Mouse (Mus musculus) small intestine, adult 2 months (tissue): ENCODE measurements around the gene BC004004. TPM values are rescaled to one million over a fixed set of nuclear protein-coding genes. Genes with fewer than 3 reads are reported as not detected.

Source experiments
- H3K27ac ChIP-seq: fragments of 200-500 bp; 2 replicates; pipeline ENCODE4 v1.5.1; 2012; ENCODE audit warnings: low read depth, low read length, control low read depth, inconsistent platforms; ENCODE audit not compliant: insufficient read depth
- H3K27me3 ChIP-seq: fragments of 200-500 bp; 2 replicates; pipeline ENCODE4 v1.6.1; 2012; ENCODE audit warnings: mild to moderate bottlenecking, moderate library complexity, low read length, inconsistent platforms; ENCODE audit not compliant: control insufficient read depth, insufficient read depth
- H3K36me3 ChIP-seq: fragments of 200-500 bp; 2 replicates; pipeline ENCODE4 v1.6.1; 2012; ENCODE audit warnings: mild to moderate bottlenecking, low read length, control low read depth, inconsistent platforms; ENCODE audit not compliant: control insufficient read depth, insufficient read depth
- H3K4me1 ChIP-seq: fragments of 200-500 bp; 2 replicates; pipeline ENCODE4 v1.6.1; 2012; ENCODE audit warnings: low read length, inconsistent platforms, mixed read lengths; ENCODE audit not compliant: control insufficient read depth, insufficient read depth, insufficient read length
- H3K4me3 ChIP-seq: fragments of 200-500 bp; 2 replicates; pipeline ENCODE4 v1.5.1; 2012; ENCODE audit warnings: low read depth, mild to moderate bottlenecking, control low read depth, inconsistent platforms, low read length, moderate library complexity
- CTCF ChIP-seq: fragments of 200-500 bp; IDR thresholded peaks from 2 replicates; pipeline ENCODE4 v1.5.1; 2012; ENCODE audit warnings: low read depth, mild to moderate bottlenecking, control low read depth, inconsistent platforms, low read length, moderate library complexity, mixed read lengths; ENCODE audit not compliant: insufficient replicate concordance, insufficient read length; ENCODE audit errors: extremely low read depth
- POLR2A ChIP-seq: fragments of 200-500 bp; IDR thresholded peaks from 2 replicates; pipeline ENCODE4 v1.6.1; 2012; ENCODE audit warnings: low read depth, mild to moderate bottlenecking, control low read depth, inconsistent platforms, low read length, moderate library complexity
- WGBS: fragments of 180-500 bp; shearing (Covaris S2); methylation state at CpG from one replicate; pipeline ENCODE4 v1.1.7; 2018; 5-methylcytosine and 5-hydroxymethylcytosine counted together
- polyA plus RNA-seq: library from polyadenylated mRNA; depleted of rRNA; stranded (reverse); fragments of >200 nt; gene quantifications from 2 replicates; pipeline ENCODE4 v1.2.3, GENCODE M21; 2012

Gene BC004004
- polyA plus RNA-seq, 1 experiment, result 48.7 TPM

- H3K4me1 ChIP-seq, result peaks cover 6% of the 10 kb centered on the region
Observed at GRCm38 (mm10) chr17:29342010-29342910, 73.7 kb downstream of the BC004004 start.

GRCm38 (mm10) chr17:29343241-29343640, 74.7 kb downstream of the BC004004 start:
- Histone ChIP-seq H3K27ac (no peak overlapping the region), H3K4me1 (peaks cover 9% of the 10 kb centered on the region), H3K36me3 (peaks cover 28% of the 10 kb centered on the region), H3K4me3 (no peak overlapping the region), H3K27me3 (no peaks in the 10 kb centered on the region)
- TF ChIP-seq CTCF, result no peak
- no peak for TF ChIP-seq POLR2A
- WGBS, result 81% methylated on average over 5 of the region's 5 CpGs

More at GRCm38 (mm10) chr17:29342010-29342910, 73.7 kb downstream of the BC004004 start:
- H3K36me3 ChIP-seq, result peaks cover 35% of the 10 kb centered on the region
- no peak overlapping the region for H3K4me3 ChIP-seq
- WGBS, result 63% methylated on average over 13 of the region's 13 CpGs
- no peaks in the 10 kb centered on the region for H3K27me3 ChIP-seq
- TF ChIP-seq POLR2A (no peak), CTCF (no peak)
- no peak overlapping the region for H3K27ac ChIP-seq

- TF ChIP-seq POLR2A, result no peak
- no peak for TF ChIP-seq CTCF
- Histone ChIP-seq H3K4me3 (no peak overlapping the region), H3K27ac (no peak overlapping the region), H3K4me1 (peaks cover 18% of the 10 kb centered on the region), H3K27me3 (no peaks in the 10 kb centered on the region), H3K36me3 (peaks cover 8% of the 10 kb centered on the region)
- WGBS, result 94% methylated on average over 12 of the region's 12 CpGs
Observed at GRCm38 (mm10) chr17:29345272-29345671, 76.7 kb downstream of the BC004004 start.

GRCm38 (mm10) chr17:29346496-29347125, 78.0 kb downstream of the BC004004 start:
- TF ChIP-seq CTCF (no peak), POLR2A (no peak)
- peaks cover 6% of the 10 kb centered on the region for H3K36me3 ChIP-seq
- 6% methylated on average over 11 of the region's 11 CpGs for WGBS
- H3K4me1 ChIP-seq, result peaks cover 18% of the 10 kb centered on the region
- H3K27me3 ChIP-seq, result no peaks in the 10 kb centered on the region
- peak overlapping the region; percentile 87 for H3K4me3 ChIP-seq
- H3K27ac ChIP-seq, result no peak overlapping the region

GRCm38 (mm10) chr17:29347126-29347644, 78.6 kb downstream of the BC004004 start:
- Histone ChIP-seq H3K27me3 (no peaks in the 10 kb centered on the region), H3K4me1 (peaks cover 18% of the 10 kb centered on the region), H3K36me3 (peaks cover 6% of the 10 kb centered on the region), H3K4me3 (peak overlapping the region; percentile 87), H3K27ac (no peak overlapping the region)
- TF ChIP-seq CTCF (no peak), POLR2A (no peak)
- 2% methylated on average over 43 of the region's 45 CpGs for WGBS

GRCm38 (mm10) chr17:29347645-29348256, 79.2 kb downstream of the BC004004 start, which contains the start of gene Mtch1:
TSS of gene Mtch1 (minus strand) at chr17:29347934.
- under 1% methylated on average over 53 of the region's 53 CpGs for WGBS
- peak; percentile 77 for TF ChIP-seq POLR2A
- TF ChIP-seq CTCF, result no peak
- Histone ChIP-seq H3K27me3 (no peaks in the 10 kb centered on the region), H3K27ac (peak within 1 kb of the TSS; percentile 80), H3K4me3 (peak within 1 kb of the TSS; percentile 87), H3K4me1 (peaks cover 18% of the 10 kb centered on the region), H3K36me3 (peaks cover 6% of the 10 kb centered on the region)
